Mouse (Mus musculus): ENCODE measurements around the gene Magi1. TPM values are rescaled to one million over a fixed set of nuclear protein-coding genes. Genes with fewer than 3 reads are reported as not detected.
A peak's percentile ranks its signal among the peaks of the same experiment; 100 is the strongest.

Magi1 gene
- total RNA-seq, 2 experiments from 2014 or later: 38.9 to 40.6 TPM

DNA sequence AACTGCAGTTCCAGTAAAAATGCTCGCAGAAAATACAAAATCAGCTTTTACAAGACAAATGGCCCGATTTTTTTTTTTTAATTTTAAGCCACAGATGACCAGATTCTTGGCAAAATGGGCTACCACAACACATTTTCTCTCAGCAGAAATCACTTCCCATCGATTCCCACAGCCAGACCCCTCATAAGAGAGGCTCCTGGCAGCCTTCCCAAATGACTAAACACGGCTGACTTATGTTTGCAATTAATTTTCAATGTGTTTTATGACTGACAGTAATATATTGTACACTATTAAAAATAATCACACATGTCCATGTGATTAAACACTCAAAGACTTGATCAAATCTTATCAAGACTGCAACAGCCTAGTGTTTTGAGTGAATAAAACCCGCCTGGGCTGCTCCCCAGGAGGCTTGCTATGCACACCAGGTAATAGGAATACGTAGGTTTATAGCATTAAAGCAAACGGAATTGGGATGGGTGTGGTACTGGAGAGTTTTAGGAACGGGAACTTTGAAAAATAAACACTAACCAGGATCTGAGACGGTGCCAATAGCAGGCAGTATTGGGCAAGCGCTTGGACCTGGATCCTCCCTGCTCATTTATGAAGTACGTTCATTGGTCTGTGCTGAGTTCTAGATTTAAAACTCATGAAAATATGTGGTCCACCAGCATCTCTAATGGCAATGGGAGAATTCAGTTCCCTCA lies 176.2 kb downstream of the Magi1 start:
- no peak for DNase-seq

DNA sequence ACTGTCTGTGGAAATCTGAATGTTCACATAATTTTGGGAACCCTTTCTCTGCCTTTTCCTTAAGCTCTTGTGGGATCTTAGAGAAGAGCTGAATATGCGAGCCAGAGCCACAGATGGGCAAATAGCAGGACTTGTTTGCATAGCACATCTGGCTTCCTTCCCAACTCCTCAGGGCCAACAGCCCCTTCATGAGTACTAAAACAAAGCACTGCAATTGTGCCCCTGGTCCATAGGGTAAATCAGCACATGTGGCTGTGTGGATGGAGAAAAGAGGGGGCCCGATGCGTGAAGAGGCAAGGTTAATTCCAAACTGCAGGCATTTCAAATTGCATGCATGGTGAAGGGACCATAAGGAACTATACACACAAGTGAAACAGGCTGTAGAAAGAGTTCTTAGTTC lies 180.1 kb downstream of the Magi1 start:
- no peak for DNase-seq

DNA sequence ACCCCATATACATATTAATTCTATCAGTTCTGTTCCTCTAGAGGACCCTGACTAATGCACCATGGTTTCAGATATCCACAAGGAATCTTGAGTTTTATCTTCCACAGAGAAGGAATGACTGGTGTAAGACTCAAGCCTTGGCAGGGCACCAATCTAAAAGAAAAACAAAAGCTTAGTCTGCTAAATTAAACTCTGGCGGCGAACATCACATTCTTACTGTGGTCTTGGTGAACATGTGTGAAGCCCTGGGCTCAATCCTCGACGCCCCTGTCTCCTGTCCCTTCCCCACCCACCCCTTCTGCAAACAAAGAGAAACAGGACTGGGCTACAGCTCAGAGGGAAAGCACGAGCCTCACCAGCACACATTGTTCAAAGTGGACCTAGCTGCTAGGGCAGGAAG lies 182.5 kb downstream of the Magi1 start:
- DNase-seq: no peak

DNA sequence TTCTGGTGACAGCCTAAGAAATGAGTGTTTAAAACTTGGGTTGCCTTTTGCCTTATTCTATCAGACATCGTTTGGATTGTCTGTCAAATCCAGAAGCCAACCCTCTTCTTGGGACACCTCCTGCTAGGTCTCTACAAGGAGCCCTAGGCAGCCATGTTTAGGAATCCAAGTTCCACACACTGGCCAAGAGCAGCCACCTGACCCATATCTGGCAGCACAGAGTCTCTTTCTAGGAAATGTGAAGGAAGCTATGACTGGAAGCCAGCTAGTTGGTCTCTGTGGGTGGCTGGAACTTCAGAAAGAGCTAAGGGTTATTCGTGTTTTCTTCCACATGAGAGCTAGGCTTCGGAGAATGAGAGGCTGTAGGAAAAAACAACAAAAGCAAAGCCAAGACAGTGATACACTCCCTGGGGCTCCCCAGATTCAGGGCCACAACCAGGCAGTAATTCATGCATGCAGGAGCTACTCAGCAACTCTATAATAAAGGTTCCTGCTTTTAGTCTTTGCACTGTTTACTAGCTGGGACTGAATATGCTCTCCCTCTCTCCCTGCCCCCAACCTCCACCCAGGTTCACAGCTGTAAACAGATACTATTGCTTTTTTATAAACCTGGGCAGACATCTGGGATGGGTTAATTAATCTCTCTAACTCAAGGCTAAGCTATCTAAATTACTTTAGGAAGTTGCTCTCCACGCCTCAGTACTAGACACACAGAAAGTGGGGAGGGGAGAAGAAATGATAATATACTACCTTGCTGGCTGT lies 188.6 kb downstream of the Magi1 start:
- no peak for DNase-seq

GRCm38 (mm10) chr6:94092969-94093597 lies 190.6 kb downstream of the Magi1 start:
- DNase-seq: no peak

DNA sequence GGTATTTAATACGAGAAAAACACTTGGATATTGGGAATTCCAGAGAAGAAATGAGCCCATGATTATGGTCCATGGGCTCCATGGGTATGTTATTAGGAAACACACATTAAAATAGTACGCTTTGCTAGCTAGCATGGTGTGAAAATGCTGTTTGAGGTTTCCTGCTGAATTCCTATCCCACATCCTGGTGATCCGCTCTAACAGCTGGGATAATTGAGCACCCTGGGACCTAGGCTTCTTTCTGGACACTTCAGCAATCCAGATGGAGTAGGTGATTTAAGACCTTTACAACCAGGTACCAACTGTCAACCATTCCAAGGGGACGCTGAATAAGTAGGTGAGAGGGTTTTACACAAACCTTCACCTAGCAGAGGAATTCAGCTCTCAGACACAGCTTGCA lies 191.2 kb downstream of the Magi1 start:
- DNase-seq: no peak

GRCm38 (mm10) chr6:94086855-94087254 lies 196.9 kb downstream of the Magi1 start:
- DNase-seq: no peak

DNA sequence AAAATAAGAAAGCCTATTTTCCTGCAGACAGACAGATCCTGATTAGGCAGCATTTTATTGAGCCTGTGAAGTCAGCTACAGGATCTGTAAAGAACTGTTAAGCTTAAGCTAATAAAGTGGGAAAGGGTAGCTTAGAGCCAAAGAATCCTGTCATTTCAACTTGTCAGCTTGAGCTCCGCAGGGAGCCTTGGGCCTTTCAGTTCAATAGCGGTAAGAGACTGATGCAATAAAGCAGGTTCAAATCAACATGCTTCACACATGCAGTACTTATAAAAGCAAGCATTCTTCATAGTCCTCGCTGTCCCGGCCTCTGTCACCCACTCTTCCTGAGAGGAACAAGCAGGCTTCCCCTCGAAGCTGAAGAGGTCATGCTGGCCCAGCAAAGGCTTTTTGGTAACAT lies 199.0 kb downstream of the Magi1 start:
- DNase-seq: no peak

DNA sequence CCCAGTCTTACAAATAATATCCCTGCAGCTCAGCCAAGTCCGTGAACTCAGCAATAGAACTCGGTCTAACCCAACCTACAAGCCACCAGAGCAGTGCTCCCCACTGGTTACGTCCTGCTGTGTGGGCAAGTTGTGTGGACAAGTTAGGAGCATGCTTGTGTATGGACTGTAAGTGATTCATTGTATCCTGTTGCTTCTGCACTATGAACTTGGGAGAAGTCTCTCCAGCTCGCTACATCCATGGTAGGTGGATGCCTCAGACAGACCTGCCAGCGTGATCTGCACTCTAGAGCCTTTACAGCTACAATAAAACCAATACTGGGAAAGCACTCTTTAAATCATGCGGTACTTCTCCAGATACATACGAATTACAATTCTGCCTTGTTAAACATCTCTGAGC lies 200.3 kb downstream of the Magi1 start:
- DNase-seq: no peak

DNA sequence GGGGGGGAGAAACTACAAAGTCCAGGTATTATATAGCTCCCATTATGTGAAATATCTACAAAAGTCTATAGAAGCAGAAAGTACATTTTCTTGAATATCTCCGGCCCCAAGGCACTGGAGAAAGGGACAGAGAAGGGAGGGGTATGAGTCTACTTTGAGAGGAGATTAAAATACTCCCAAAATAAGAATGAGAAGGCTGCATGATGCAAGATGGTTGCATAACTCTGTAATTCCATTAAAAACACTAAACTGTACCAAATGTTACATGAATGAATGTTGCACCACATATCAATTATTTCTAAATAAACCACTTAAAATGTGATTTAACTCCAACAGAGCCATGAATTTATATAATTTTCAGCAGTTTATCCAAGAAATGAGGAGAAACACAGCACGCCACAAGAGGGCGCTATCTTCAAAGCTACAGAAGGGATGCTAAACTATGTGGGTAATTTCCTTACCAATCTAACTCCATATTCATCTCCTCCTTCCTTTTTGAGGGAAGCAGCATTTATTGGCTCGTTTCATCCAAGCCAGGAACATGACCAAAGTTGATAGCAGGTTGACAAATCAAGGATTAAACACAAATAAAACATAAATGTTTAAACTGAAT lies 202.7 kb downstream of the Magi1 start:
- DNase-seq: peak; percentile 80

DNA sequence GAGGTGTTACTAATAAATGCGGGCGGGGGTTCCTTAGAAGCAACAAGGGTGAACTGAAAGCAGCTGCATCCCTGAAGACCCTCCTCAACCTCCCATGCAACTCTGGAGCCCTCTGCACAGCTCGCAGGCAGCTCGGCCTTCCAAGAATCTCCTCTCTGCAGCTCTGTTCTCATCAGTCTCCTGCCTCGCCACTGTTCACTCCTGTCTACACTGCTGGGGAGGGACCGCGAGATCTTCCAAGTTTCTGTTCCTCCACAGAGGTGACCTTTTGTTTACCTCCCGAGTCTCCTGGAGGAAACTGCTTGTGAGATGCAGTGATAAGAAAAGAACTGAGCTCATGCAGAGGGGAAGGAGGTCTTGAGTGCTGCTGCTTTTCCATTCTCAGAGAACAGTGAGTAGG lies 204.8 kb downstream of the Magi1 start:
- DNase-seq: no peak

DNA sequence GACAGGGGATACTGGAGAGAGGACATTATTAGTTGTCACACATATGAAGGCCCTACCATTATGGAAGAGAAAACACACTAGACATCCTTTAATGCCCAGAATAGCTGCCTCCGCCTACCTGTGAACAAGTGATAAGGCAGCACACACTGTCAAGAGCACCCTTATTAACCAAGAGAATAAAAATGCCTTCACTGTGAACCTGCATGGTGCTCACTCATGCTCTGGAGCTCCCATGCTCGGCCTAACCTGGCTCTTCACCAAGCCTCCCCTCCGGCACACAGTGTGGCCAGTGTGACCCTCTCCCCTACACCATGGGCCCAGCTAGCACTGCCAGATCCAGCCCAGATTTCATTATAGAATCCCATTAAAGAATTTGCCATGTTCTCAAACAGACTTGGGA lies 206.7 kb downstream of the Magi1 start:
- no peak for DNase-seq

GRCm38 (mm10) chr6:94075990-94076389 lies 207.7 kb downstream of the Magi1 start:
- no peak for DNase-seq

GRCm38 (mm10) chr6:94075228-94075627 lies 208.5 kb downstream of the Magi1 start:
- DNase-seq: no peak

GRCm38 (mm10) chr6:94071676-94072075 lies 212.0 kb downstream of the Magi1 start:
- DNase-seq: no peak

- DNase-seq: no peak
Observed at GRCm38 (mm10) chr6:94070702-94071101, 213.0 kb downstream of the Magi1 start.

- DNase-seq: peak; percentile 21
Observed at GRCm38 (mm10) chr6:94069421-94069820, 214.3 kb downstream of the Magi1 start.

- no peak for DNase-seq
Observed at GRCm38 (mm10) chr6:94067741-94068450, 215.8 kb downstream of the Magi1 start.

GRCm38 (mm10) chr6:94064832-94065231 lies 218.9 kb downstream of the Magi1 start:
- no peak for DNase-seq

DNA sequence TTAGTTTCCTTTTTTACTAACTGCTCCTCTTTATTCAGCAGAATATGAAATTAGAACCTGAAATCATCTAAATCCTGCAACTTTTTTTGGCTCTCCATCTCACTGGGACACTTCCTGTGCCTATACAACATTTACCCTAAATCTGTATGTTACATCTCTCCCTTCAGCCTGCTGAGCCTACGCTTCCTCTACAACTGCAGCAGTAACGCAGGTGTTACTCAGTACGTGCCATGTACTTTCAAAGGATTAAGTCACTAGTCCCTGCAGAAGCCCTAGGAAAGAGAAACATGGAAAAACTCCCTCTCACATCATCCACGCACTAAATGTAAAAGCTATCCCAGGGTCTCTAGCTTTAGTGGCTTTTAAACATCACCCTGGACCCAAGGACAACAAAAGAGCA lies 220.2 kb downstream of the Magi1 start:
- no peak for DNase-seq

GRCm38 (mm10) chr6:94061424-94061980 lies 222.2 kb downstream of the Magi1 start:
- DNase-seq: no peak

- no peak for DNase-seq
Observed at GRCm38 (mm10) chr6:94060621-94061213, 223.0 kb downstream of the Magi1 start.
